Mouse (Mus musculus) small intestine, adult 2 months (tissue): ENCODE measurements around the gene Ccnj.

Experiments
- CTCF ChIP-seq: fragments of 200-500 bp; IDR thresholded peaks from 2 replicates; pipeline ENCODE4 v1.5.1; 2012; ENCODE audit warnings: low read depth, mild to moderate bottlenecking, control low read depth, inconsistent platforms, low read length, moderate library complexity, mixed read lengths; ENCODE audit not compliant: insufficient replicate concordance, insufficient read length; ENCODE audit errors: extremely low read depth
- POLR2A ChIP-seq: fragments of 200-500 bp; IDR thresholded peaks from 2 replicates; pipeline ENCODE4 v1.6.1; 2012; ENCODE audit warnings: low read depth, mild to moderate bottlenecking, control low read depth, inconsistent platforms, low read length, moderate library complexity

DNA sequence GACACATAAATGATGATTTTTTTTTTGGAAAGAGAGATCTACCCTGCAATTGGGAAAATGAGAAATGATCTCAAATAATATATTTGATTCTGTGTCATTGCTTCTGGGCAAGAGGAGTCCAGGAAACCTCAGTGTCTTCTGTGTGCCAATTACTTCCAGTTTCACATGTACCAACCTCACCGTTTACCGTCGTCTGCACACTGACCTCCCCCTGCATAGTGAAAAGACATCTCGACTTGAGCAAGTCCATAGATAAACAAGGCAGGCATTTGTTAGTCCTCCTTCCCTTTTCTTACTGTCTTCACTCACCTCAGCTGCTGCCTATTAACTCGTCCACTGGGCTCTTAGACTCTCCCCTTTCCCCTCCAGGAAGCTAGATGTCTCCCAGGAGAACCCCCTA is 5.4 kb upstream of the Ccnj start:
- TF ChIP-seq CTCF (no peak), POLR2A (no peak)
